Mouse (Mus musculus) spleen, adult 2 months (tissue): Measurements from ENCODE around the gene Shb.
"Not testable (repeated sequence)": the region's sequence is repeated elsewhere in the genome, so short reads cannot be mapped to it uniquely, and the experiment has no call there.

Experiments used
- CTCF ChIP-seq: fragments of 200-500 bp; IDR thresholded peaks from 2 replicates; pipeline ENCODE4 v1.5.1; 2011; ENCODE audit warnings: mild to moderate bottlenecking, inconsistent platforms; ENCODE audit not compliant: insufficient read depth, insufficient read length, insufficient replicate concordance; ENCODE audit errors: extremely low read depth
- POLR2A ChIP-seq: fragments of 200-500 bp; IDR thresholded peaks from 2 replicates; pipeline ENCODE4 v1.6.1; 2011; ENCODE audit warnings: low read depth, low read length, inconsistent platforms

DNA sequence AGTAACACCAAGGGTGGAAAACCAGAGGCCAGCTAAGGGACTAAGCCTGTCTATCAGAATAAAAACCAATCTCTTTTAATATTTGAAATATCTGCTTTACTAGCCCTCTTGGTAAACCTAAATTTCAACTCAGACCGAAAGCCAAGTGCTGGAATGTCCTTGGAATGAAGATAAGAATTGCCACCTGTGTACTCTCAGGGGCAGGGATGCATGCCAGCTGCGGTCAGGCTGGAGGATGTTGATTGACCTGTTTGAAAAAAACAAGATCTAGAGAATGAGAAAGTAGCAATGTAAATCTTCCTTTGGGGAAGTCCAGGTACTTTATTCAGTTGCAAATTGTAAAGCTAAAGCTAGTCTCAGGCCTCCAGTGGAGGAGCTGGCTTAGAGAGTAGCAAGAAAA, 150.1 kb downstream of the Shb start:
- not testable (repeated sequence) for TF ChIP-seq CTCF, POLR2A
